Mouse (Mus musculus): ENCODE measurements around the gene Lhfpl3. TPM values are rescaled to one million over a fixed set of nuclear protein-coding genes. Genes with fewer than 3 reads are reported as not detected.

Gene Lhfpl3
- polyA plus RNA-seq, 1 experiment from 2014 or later, result 15.5 TPM

- ATAC-seq (ENCODE audit: low FRiP score, low TSS enrichment) (no peak), DNase-seq (no peak)
- H3K9me3 ChIP-seq (ENCODE audit: control insufficient read depth, low read length), result no peaks in the 10 kb centered on the region
- H3K4me3 ChIP-seq (replicated peaks; ENCODE audit: low read depth, low read length), result no peak overlapping the region
- 29% methylated on average over 2 of the region's 2 CpGs for WGBS
- no peaks in the 10 kb centered on the region for H3K36me3 ChIP-seq (ENCODE audit: control insufficient read depth, insufficient read depth, low read length)
- no peak overlapping the region for H3K4me2 ChIP-seq (ENCODE audit: low read length)
- H3K27me3 ChIP-seq (ENCODE audit: control insufficient read depth, insufficient read depth, low read length), result no peaks in the 10 kb centered on the region
- H3K9ac ChIP-seq (replicated peaks; ENCODE audit: low read length), result no peak overlapping the region
- no peak overlapping the region for H3K27ac ChIP-seq (replicated peaks; ENCODE audit: low read depth, low read length)
- no peaks in the 10 kb centered on the region for H3K4me1 ChIP-seq (ENCODE audit: control insufficient read depth, insufficient read depth, low read length)
Measured at GRCm38 (mm10) chr5:23126851-23127250, 381.0 kb downstream of the Lhfpl3 start.

DNA sequence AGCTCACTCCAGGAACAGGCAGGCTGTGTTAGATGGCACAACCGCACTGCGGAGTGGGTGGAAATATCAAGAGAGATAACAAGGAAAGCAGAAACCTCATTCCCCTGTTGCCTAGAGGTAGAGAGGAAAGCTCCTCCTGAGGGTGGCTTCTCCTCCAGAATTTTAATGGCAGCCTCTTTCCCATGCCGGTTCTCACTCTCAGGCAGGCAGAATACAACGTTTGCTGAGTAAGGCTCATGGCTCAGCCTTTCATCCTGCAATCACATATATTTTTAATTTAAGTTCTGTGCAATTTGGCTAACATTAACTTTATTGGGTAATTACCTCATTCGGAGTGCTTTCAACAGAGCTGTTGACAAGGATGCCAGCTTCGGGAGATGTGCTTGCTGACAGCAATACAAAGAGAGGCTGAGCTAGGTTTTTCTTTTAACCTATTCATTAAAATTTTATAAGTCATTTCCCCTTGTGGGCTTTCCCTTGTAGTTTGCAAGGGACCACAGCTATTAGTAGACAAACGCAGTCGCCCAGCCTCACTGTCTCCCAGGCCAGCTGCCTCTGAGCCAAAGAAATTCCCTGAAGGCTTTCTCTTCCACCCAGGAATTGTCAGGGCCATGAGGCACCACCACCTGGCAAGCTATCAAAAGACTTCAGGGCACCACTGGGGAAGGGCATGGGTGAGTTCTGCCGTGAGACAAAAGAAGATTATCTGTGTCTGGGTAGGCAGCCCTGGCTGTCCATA, 394.5 kb downstream of the Lhfpl3 start:
- WGBS, result 41% methylated on average over 9 of the region's 9 CpGs
- Histone ChIP-seq H3K36me3 (ENCODE audit: control insufficient read depth, insufficient read depth, low read length) (no peaks in the 10 kb centered on the region), H3K4me1 (ENCODE audit: control insufficient read depth, insufficient read depth, low read length) (no peaks in the 10 kb centered on the region), H3K27me3 (ENCODE audit: control insufficient read depth, insufficient read depth, low read length) (no peaks in the 10 kb centered on the region), H3K4me3 (replicated peaks; ENCODE audit: low read depth, low read length) (no peak overlapping the region), H3K9me3 (ENCODE audit: control insufficient read depth, low read length) (no peaks in the 10 kb centered on the region), H3K4me2 (ENCODE audit: low read length) (no peak overlapping the region), H3K9ac (replicated peaks; ENCODE audit: low read length) (no peak overlapping the region), H3K27ac (replicated peaks; ENCODE audit: low read depth, low read length) (peak overlapping the region; percentile 62)
- DNase-seq (peak; percentile 64), ATAC-seq (ENCODE audit: low FRiP score, low TSS enrichment) (peak; percentile 74; the same call in 1 of the 2 replicates)

DNA sequence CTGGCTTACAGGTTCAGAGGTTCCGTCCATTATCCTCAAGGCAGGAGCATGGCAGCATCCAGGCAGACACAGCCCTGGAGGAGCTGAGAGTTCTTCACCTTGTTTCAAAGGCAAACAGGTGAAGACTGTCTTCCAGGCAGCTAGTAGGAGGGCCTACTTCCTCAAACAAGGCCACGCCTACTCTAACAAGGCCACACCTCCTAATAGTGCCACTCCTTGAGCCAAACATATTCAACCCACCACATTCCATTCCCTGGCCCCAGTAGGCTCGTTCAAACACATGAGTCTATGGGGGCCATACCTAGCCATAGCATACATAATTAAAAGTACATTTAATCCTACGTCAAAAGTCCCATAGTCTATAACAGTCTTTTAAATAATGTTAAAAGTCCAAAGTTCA, 407.4 kb downstream of the Lhfpl3 start:
- Histone ChIP-seq H3K9ac (replicated peaks; ENCODE audit: low read length) (no peak overlapping the region), H3K4me1 (ENCODE audit: control insufficient read depth, insufficient read depth, low read length) (no peaks in the 10 kb centered on the region), H3K27ac (replicated peaks; ENCODE audit: low read depth, low read length) (no peak overlapping the region), H3K27me3 (ENCODE audit: control insufficient read depth, insufficient read depth, low read length) (no peaks in the 10 kb centered on the region), H3K4me3 (replicated peaks; ENCODE audit: low read depth, low read length) (no peak overlapping the region), H3K4me2 (ENCODE audit: low read length) (no peak overlapping the region), H3K36me3 (ENCODE audit: control insufficient read depth, insufficient read depth, low read length) (no peaks in the 10 kb centered on the region), H3K9me3 (ENCODE audit: control insufficient read depth, low read length) (no peaks in the 10 kb centered on the region)
- ATAC-seq (ENCODE audit: low FRiP score, low TSS enrichment) (no peak), DNase-seq (no peak)
- 87% methylated on average over 4 of the region's 4 CpGs for WGBS

DNA sequence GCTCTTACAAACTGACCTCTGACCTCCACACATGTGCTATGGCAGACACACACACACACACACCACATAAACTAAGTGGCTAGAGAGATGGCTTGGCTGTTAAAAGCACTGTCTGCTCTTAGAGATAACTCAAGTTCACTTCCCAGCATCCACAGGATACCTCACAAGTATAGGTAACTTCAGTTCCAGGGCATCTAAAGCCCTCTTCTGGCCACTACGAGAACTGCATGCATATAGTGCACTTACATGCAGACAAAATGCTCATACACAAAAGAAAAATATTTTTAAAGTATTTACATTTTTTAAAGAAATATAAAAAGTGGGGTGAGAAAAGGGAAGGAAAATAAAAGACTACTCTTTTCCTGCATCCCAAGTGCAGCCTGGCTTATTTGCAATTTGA, 408.6 kb downstream of the Lhfpl3 start:
- Histone ChIP-seq H3K9ac (replicated peaks; ENCODE audit: low read length) (no peak overlapping the region), H3K4me2 (ENCODE audit: low read length) (no peak overlapping the region), H3K4me3 (replicated peaks; ENCODE audit: low read depth, low read length) (no peak overlapping the region), H3K36me3 (ENCODE audit: control insufficient read depth, insufficient read depth, low read length) (no peaks in the 10 kb centered on the region), H3K27ac (replicated peaks; ENCODE audit: low read depth, low read length) (no peak overlapping the region), H3K4me1 (ENCODE audit: control insufficient read depth, insufficient read depth, low read length) (no peaks in the 10 kb centered on the region), H3K9me3 (ENCODE audit: control insufficient read depth, low read length) (no peaks in the 10 kb centered on the region), H3K27me3 (ENCODE audit: control insufficient read depth, insufficient read depth, low read length) (no peaks in the 10 kb centered on the region)
- ATAC-seq (ENCODE audit: low FRiP score, low TSS enrichment) (no peak), DNase-seq (no peak)
- WGBS, result 87% methylated on average over 1 of the region's 1 CpGs

DNA sequence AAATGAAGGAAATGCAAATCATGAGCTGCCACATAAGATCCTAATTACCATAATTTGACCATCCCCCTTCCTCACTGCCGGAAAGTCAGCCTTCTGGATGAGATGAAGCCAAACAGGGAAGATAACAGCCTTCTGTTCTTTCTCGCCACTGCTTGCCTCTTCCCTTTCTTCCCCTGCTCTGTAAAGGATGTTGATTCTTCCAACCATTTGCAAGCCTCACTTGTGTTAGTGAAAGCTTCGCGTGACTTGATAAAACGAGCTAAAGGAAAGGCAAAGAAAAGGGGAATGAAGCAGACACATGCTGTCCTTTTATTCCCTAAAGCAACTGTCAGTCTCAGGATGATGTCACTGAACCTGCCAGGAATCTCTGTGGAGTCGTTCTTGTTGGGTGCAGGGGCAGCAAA, 420.1 kb downstream of the Lhfpl3 start:
- 0 out of 2 replicates have a peak overlapping the region, but pooled peaks have one; percentile 14 for H3K9ac ChIP-seq (replicated peaks; ENCODE audit: low read length)
- WGBS, result 9% methylated on average over 6 of the region's 6 CpGs
- H3K4me3 ChIP-seq (replicated peaks; ENCODE audit: low read depth, low read length), result no peak overlapping the region
- H3K36me3 ChIP-seq (ENCODE audit: control insufficient read depth, insufficient read depth, low read length), result no peaks in the 10 kb centered on the region
- no peaks in the 10 kb centered on the region for H3K9me3 ChIP-seq (ENCODE audit: control insufficient read depth, low read length)
- H3K27me3 ChIP-seq (ENCODE audit: control insufficient read depth, insufficient read depth, low read length), result no peaks in the 10 kb centered on the region
- peak overlapping the region; percentile 77 for H3K27ac ChIP-seq (replicated peaks; ENCODE audit: low read depth, low read length)
- ATAC-seq (ENCODE audit: low FRiP score, low TSS enrichment) (peak; percentile 60; the same call in 1 of the 2 replicates), DNase-seq (peak; percentile 66)
- H3K4me2 ChIP-seq (ENCODE audit: low read length), result peak overlapping the region; percentile 29
- H3K4me1 ChIP-seq (ENCODE audit: control insufficient read depth, insufficient read depth, low read length), result peaks cover 19% of the 10 kb centered on the region; the same call in 1 of the 2 replicates

DNA sequence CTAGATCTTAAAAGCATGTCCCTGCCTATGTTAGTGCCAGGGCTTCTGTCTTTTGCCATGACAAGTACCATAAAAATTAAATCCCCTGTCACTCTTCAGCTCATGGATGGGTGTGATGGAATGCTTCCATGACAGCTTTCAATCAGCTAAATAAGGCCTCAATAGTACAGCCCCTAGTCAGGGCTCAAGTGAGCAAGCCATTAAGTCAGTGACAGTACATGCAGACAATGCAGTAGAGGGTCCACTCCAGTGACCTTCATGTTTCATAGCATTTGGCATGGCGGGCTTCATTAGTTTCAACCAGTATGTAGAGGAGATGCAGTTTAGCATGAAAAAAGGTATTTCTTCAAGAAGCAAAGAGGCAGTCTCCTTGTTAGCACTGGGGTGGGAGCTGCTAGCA, 420.8 kb downstream of the Lhfpl3 start:
- H3K4me2 ChIP-seq (ENCODE audit: low read length), result no peak overlapping the region
- DNase-seq, result no peak

DNA sequence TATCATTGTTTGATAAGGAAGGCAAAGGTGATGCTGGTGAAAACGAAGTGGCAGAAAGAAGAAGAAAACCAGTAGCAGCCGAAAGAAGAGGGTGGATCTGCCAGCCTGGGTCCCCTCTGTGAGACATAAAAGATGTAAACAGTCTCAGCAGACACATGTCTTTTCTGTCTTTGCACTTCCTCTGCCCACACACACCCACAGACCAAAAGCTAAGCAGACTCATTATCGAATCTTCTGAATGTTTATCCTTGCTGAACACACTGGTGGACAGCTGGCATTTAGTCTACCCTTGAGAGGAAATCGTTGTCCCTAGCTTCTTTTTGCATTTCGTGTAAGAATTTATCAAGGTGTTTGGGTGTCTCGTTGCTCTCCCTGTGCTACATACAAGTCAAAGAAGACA, 443.8 kb downstream of the Lhfpl3 start:
- no peak for DNase-seq
- Histone ChIP-seq H3K4me1 (ENCODE audit: control insufficient read depth, insufficient read depth, low read length) (no peaks in the 10 kb centered on the region), H3K4me2 (ENCODE audit: low read length) (no peak overlapping the region), H3K27me3 (ENCODE audit: control insufficient read depth, insufficient read depth, low read length) (no peaks in the 10 kb centered on the region), H3K27ac (replicated peaks; ENCODE audit: low read depth, low read length) (no peak overlapping the region), H3K9me3 (ENCODE audit: control insufficient read depth, low read length) (no peaks in the 10 kb centered on the region), H3K4me3 (replicated peaks; ENCODE audit: low read depth, low read length) (no peak overlapping the region), H3K36me3 (ENCODE audit: control insufficient read depth, insufficient read depth, low read length) (no peaks in the 10 kb centered on the region), H3K9ac (replicated peaks; ENCODE audit: low read length) (no peak overlapping the region)
- 93% methylated on average over 6 of the region's 6 CpGs for WGBS
- ATAC-seq (ENCODE audit: low FRiP score, low TSS enrichment), result no peak

More for the DNA sequence above, 420.8 kb downstream of the Lhfpl3 start:
- 70% methylated on average over 1 of the region's 1 CpGs for WGBS
- no peak overlapping the region for H3K9ac ChIP-seq (replicated peaks; ENCODE audit: low read length)
- peaks cover 19% of the 10 kb centered on the region; the same call in 1 of the 2 replicates for H3K4me1 ChIP-seq (ENCODE audit: control insufficient read depth, insufficient read depth, low read length)
- H3K27ac ChIP-seq (replicated peaks; ENCODE audit: low read depth, low read length), result no peak overlapping the region
- ATAC-seq (ENCODE audit: low FRiP score, low TSS enrichment), result no peak
- no peaks in the 10 kb centered on the region for H3K9me3 ChIP-seq (ENCODE audit: control insufficient read depth, low read length)
- no peaks in the 10 kb centered on the region for H3K27me3 ChIP-seq (ENCODE audit: control insufficient read depth, insufficient read depth, low read length)
- H3K4me3 ChIP-seq (replicated peaks; ENCODE audit: low read depth, low read length), result no peak overlapping the region
- H3K36me3 ChIP-seq (ENCODE audit: control insufficient read depth, insufficient read depth, low read length), result no peaks in the 10 kb centered on the region

- 74% methylated on average over 4 of the region's 4 CpGs for WGBS
- Histone ChIP-seq H3K9ac (replicated peaks; ENCODE audit: low read length) (no peak overlapping the region), H3K9me3 (ENCODE audit: control insufficient read depth, low read length) (no peaks in the 10 kb centered on the region), H3K4me1 (ENCODE audit: control insufficient read depth, insufficient read depth, low read length) (no peaks in the 10 kb centered on the region), H3K27me3 (ENCODE audit: control insufficient read depth, insufficient read depth, low read length) (no peaks in the 10 kb centered on the region), H3K4me3 (replicated peaks; ENCODE audit: low read depth, low read length) (no peak overlapping the region), H3K36me3 (ENCODE audit: control insufficient read depth, insufficient read depth, low read length) (no peaks in the 10 kb centered on the region), H3K4me2 (ENCODE audit: low read length) (no peak overlapping the region), H3K27ac (replicated peaks; ENCODE audit: low read depth, low read length) (no peak overlapping the region)
- peak; percentile 47 for DNase-seq
- ATAC-seq (ENCODE audit: low FRiP score, low TSS enrichment), result no peak
Measured at GRCm38 (mm10) chr5:23196879-23197278, 451.0 kb downstream of the Lhfpl3 start.

DNA sequence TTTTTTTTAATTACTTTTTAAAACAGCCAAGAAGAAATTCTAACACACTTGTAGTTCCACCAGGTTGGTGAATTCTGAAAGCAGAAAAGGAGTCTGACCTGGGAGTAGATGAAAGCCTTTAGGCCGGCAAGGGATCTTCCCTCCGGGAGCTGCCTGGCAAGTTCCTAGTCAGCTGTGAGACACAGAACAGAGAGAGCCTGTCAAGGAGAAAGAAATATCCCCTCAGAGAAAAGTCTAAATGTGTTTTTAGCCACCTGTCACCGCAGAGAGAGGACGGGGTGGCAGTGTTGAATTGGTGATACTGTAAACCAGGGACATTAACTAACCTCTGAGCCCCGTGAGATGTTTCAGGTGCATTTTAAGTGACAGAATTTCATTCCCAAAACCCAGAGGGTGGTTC, 467.2 kb downstream of the Lhfpl3 start:
- Histone ChIP-seq H3K9ac (replicated peaks; ENCODE audit: low read length) (no peak overlapping the region), H3K36me3 (ENCODE audit: control insufficient read depth, insufficient read depth, low read length) (no peaks in the 10 kb centered on the region), H3K27me3 (ENCODE audit: control insufficient read depth, insufficient read depth, low read length) (no peaks in the 10 kb centered on the region), H3K9me3 (ENCODE audit: control insufficient read depth, low read length) (no peaks in the 10 kb centered on the region), H3K4me3 (replicated peaks; ENCODE audit: low read depth, low read length) (no peak overlapping the region), H3K4me2 (ENCODE audit: low read length) (no peak overlapping the region), H3K27ac (replicated peaks; ENCODE audit: low read depth, low read length) (no peak overlapping the region), H3K4me1 (ENCODE audit: control insufficient read depth, insufficient read depth, low read length) (no peaks in the 10 kb centered on the region)
- WGBS, result 76% methylated on average over 5 of the region's 5 CpGs
- DNase-seq (no peak), ATAC-seq (ENCODE audit: low FRiP score, low TSS enrichment) (no peak)
